Mouse (Mus musculus) MEL (cell line): ENCODE data around the gene Cfd. TPM values are rescaled to one million over a fixed set of nuclear protein-coding genes. Genes with fewer than 3 reads are reported as not detected.

ENCODE experiments used
- DNase-seq: peaks from one replicate; pipeline ENCODE4 v3.0.0; 2011; ENCODE audit warnings: low read depth, low spot score
- H3K27ac ChIP-seq: 2 replicates; pipeline ENCODE4 v1.5.1; 2012; ENCODE audit warnings: low read depth, mild to moderate bottlenecking, control low read depth, low read length, moderate library complexity; ENCODE audit not compliant: control insufficient read depth
- H3K27me3 ChIP-seq, 2 experiments: fragments of 150-350 bp in 1 of 2; sonication (generic) in 1 of 2; 2 replicates each; pipeline ENCODE4 v1.6.1; 2012; ENCODE audit warnings: low read length in 2 of 2, mild to moderate bottlenecking in 2 of 2, improper control_type of control experiment in 1 of 2, moderate library complexity in 1 of 2; ENCODE audit not compliant: insufficient read depth in 2 of 2, control insufficient read depth in 1 of 2
- H3K36me3 ChIP-seq, 2 experiments: 2 replicates each; pipeline ENCODE4 v1.6.1; 2012 to 2014; ENCODE audit warnings: low read length in 2 of 2, improper control_type of control experiment in 1 of 2, inconsistent platforms in 1 of 2, mild to moderate bottlenecking in 1 of 2; ENCODE audit not compliant: insufficient read depth in 2 of 2, control insufficient read depth in 1 of 2
- H3K4me1 ChIP-seq, 2 experiments: fragments of 150-350 bp in 1 of 2; sonication (generic) in 1 of 2; 2 replicates each; pipeline ENCODE4 v1.6.1; 2012; ENCODE audit warnings: low read length in 2 of 2, improper control_type of control experiment in 1 of 2, mild to moderate bottlenecking in 1 of 2; ENCODE audit not compliant: insufficient read depth in 2 of 2, control insufficient read depth in 1 of 2
- H3K4me3 ChIP-seq, 2 experiments: fragments of 150-350 bp in 1 of 2; sonication (generic) in 1 of 2; 2 replicates each; pipeline ENCODE4 v1.5.1; 2012; ENCODE audit warnings: low read depth in 2 of 2, low read length in 2 of 2, mild to moderate bottlenecking in 2 of 2, moderate library complexity in 2 of 2, control low read depth in 1 of 2, improper control_type of control experiment in 1 of 2; ENCODE audit not compliant: control insufficient read depth in 1 of 2, insufficient read depth in 1 of 2
- H3K79me2 ChIP-seq: 2 replicates; pipeline ENCODE4 v1.6.1; 2012; ENCODE audit warnings: mild to moderate bottlenecking, low read length, moderate library complexity; ENCODE audit not compliant: control insufficient read depth, poor library complexity, insufficient read depth
- H3K9ac ChIP-seq: 2 replicates; pipeline ENCODE4 v1.6.1; 2012; ENCODE audit warnings: low read depth, mild to moderate bottlenecking, control low read depth, low read length, moderate library complexity; ENCODE audit not compliant: control insufficient read depth, poor library complexity, severe bottlenecking
- H3K9me3 ChIP-seq: fragments of 150-350 bp; sonication (generic); replicated peaks from 2 replicates; pipeline ENCODE4 v1.6.1; 2012; ENCODE audit warnings: mild to moderate bottlenecking, low read length, improper control_type of control experiment, moderate library complexity; ENCODE audit not compliant: insufficient read depth
- BHLHE40 ChIP-seq: IDR thresholded peaks from 2 replicates; pipeline ENCODE4 v1.6.1; 2012; ENCODE audit warnings: low read depth, mild to moderate bottlenecking, inconsistent platforms, low read length, improper control_type of control experiment, borderline replicate concordance
- CHD1 ChIP-seq: IDR thresholded peaks from 2 replicates; pipeline ENCODE4 v1.6.1; 2012; ENCODE audit warnings: low read depth, mild to moderate bottlenecking, inconsistent platforms, low read length, improper control_type of control experiment
- CHD2 ChIP-seq: IDR thresholded peaks from 2 replicates; pipeline ENCODE4 v1.6.1; 2011; ENCODE audit warnings: low read length, improper control_type of control experiment
- CTCF ChIP-seq, 3 experiments: IDR thresholded peaks in 2 of 3; conservative IDR thresholded peaks in 1 of 3; 2 replicates each; pipeline ENCODE4 v1.5.1; 2011 to 2012; ENCODE audit warnings: low read length in 3 of 3, low read depth in 2 of 3, mild to moderate bottlenecking in 2 of 3, improper control_type of control experiment in 1 of 3, inconsistent platforms in 1 of 3, mixed read lengths in 1 of 3, moderate library complexity in 1 of 3; ENCODE audit not compliant: control insufficient read depth in 1 of 3, insufficient read depth in 1 of 3, poor library complexity in 1 of 3, severe bottlenecking in 1 of 3
- ELF1 ChIP-seq: IDR thresholded peaks from 2 replicates; pipeline ENCODE4 v1.6.1; 2014; ENCODE audit warnings: low read depth, mild to moderate bottlenecking, inconsistent platforms, low read length, improper control_type of control experiment, moderate library complexity
- EP300 ChIP-seq, 2 experiments: IDR thresholded peaks; 2 replicates each; pipeline ENCODE4 v1.6.1; 2011; ENCODE audit warnings: improper control_type of control experiment in 2 of 2, low read length in 2 of 2, low read depth in 1 of 2, mild to moderate bottlenecking in 1 of 2
- ETS1 ChIP-seq: IDR thresholded peaks from 2 replicates; pipeline ENCODE4 v1.6.1; 2012; ENCODE audit warnings: low read depth, mild to moderate bottlenecking, inconsistent platforms, low read length, improper control_type of control experiment, moderate library complexity
- GABPA ChIP-seq: IDR thresholded peaks from 2 replicates; pipeline ENCODE4 v1.6.1; 2012; ENCODE audit warnings: low read depth, mild to moderate bottlenecking, inconsistent platforms, low read length, improper control_type of control experiment, moderate library complexity
- HCFC1 ChIP-seq: IDR thresholded peaks from 2 replicates; pipeline ENCODE4 v1.6.1; 2012; ENCODE audit warnings: low read depth, mild to moderate bottlenecking, inconsistent platforms, low read length, improper control_type of control experiment, moderate library complexity
- KAT2A ChIP-seq: conservative IDR thresholded peaks from 2 replicates; pipeline ENCODE4 v1.6.1; 2012; ENCODE audit warnings: low read depth, low read length, improper control_type of control experiment, inconsistent platforms
- MAFK ChIP-seq: IDR thresholded peaks from 2 replicates; pipeline ENCODE4 v1.6.1; 2011; ENCODE audit warnings: low read depth, mild to moderate bottlenecking, low read length, improper control_type of control experiment, borderline replicate concordance
- MAX ChIP-seq: IDR thresholded peaks from 2 replicates; pipeline ENCODE4 v1.6.1; 2011; ENCODE audit warnings: low read length, improper control_type of control experiment
- MAZ ChIP-seq: IDR thresholded peaks from 2 replicates; pipeline ENCODE4 v1.6.1; 2012; ENCODE audit warnings: low read depth, mild to moderate bottlenecking, inconsistent platforms, low read length, improper control_type of control experiment
- MXI1 ChIP-seq: IDR thresholded peaks from 2 replicates; pipeline ENCODE4 v1.6.1; 2011; ENCODE audit warnings: mild to moderate bottlenecking, low read depth, low read length, improper control_type of control experiment
- MYB ChIP-seq: IDR thresholded peaks from 2 replicates; pipeline ENCODE4 v1.6.1; 2011; ENCODE audit warnings: mild to moderate bottlenecking, low read depth, low read length, improper control_type of control experiment
- NELFE ChIP-seq: IDR thresholded peaks from 2 replicates; pipeline ENCODE4 v1.6.1; 2011; ENCODE audit warnings: low read depth, low read length, improper control_type of control experiment
- POLR2A ChIP-seq, 2 experiments: IDR thresholded peaks; 2 replicates each; pipeline ENCODE4 v1.6.1; 2011 to 2012; ENCODE audit warnings: low read length in 2 of 2, mild to moderate bottlenecking in 2 of 2, control low read depth in 1 of 2, improper control_type of control experiment in 1 of 2, low read depth in 1 of 2, moderate library complexity in 1 of 2; ENCODE audit not compliant: control insufficient read depth in 1 of 2, insufficient read depth in 1 of 2, poor library complexity in 1 of 2
- POLR2AphosphoS2 ChIP-seq: IDR thresholded peaks from 2 replicates; pipeline ENCODE4 v1.6.1; 2011; ENCODE audit warnings: low read length, improper control_type of control experiment
- POLR2AphosphoS5 ChIP-seq: IDR thresholded peaks from 2 replicates; pipeline ENCODE4 v1.6.1; 2012; ENCODE audit warnings: low read depth, borderline replicate concordance, mild to moderate bottlenecking, inconsistent platforms, low read length, moderate library complexity, mixed read lengths
- RCOR1 ChIP-seq: IDR thresholded peaks from 2 replicates; pipeline ENCODE4 v1.6.1; 2012; ENCODE audit warnings: low read depth, mild to moderate bottlenecking, inconsistent platforms, low read length, improper control_type of control experiment
- SIN3A ChIP-seq: IDR thresholded peaks from 2 replicates; pipeline ENCODE4 v1.6.1; 2012; ENCODE audit warnings: low read length, improper control_type of control experiment, inconsistent platforms
- SMC3 ChIP-seq: IDR thresholded peaks from 2 replicates; pipeline ENCODE4 v1.6.1; 2011; ENCODE audit warnings: low read depth, low read length, improper control_type of control experiment
- TAL1 ChIP-seq: IDR thresholded peaks from 2 replicates; pipeline ENCODE4 v1.6.1; 2012; ENCODE audit warnings: mild to moderate bottlenecking, inconsistent platforms, low read length, moderate library complexity, mixed read lengths
- TBP ChIP-seq: IDR thresholded peaks from 2 replicates; pipeline ENCODE4 v1.8.0; 2011; ENCODE audit warnings: low read depth, low read length, improper control_type of control experiment
- TCF12 ChIP-seq: IDR thresholded peaks from 2 replicates; pipeline ENCODE4 v1.6.1; 2014; ENCODE audit warnings: low read depth, mild to moderate bottlenecking, inconsistent platforms, low read length, improper control_type of control experiment, moderate library complexity
- UBTF ChIP-seq: IDR thresholded peaks from 2 replicates; pipeline ENCODE4 v1.6.1; 2012; ENCODE audit warnings: low read depth, mild to moderate bottlenecking, inconsistent platforms, low read length, improper control_type of control experiment, moderate library complexity, borderline replicate concordance; ENCODE audit not compliant: insufficient read depth
- USF1 ChIP-seq: IDR thresholded peaks from 2 replicates; pipeline ENCODE4 v1.6.1; 2014; ENCODE audit warnings: low read depth, mild to moderate bottlenecking, inconsistent platforms, low read length, improper control_type of control experiment, moderate library complexity
- USF2 ChIP-seq, 2 experiments: IDR thresholded peaks; 2 replicates each; pipeline ENCODE4 v1.6.1; 2011 to 2012; ENCODE audit warnings: improper control_type of control experiment in 2 of 2, low read length in 2 of 2, borderline replicate concordance in 1 of 2, inconsistent platforms in 1 of 2, low read depth in 1 of 2, mild to moderate bottlenecking in 1 of 2; ENCODE audit not compliant: insufficient read depth in 1 of 2
- ZKSCAN1 ChIP-seq: IDR thresholded peaks from 2 replicates; pipeline ENCODE4 v1.6.1; 2012; ENCODE audit warnings: low read depth, mild to moderate bottlenecking, inconsistent platforms, low read length, improper control_type of control experiment, moderate library complexity
- ZMIZ1 ChIP-seq: IDR thresholded peaks from 2 replicates; pipeline ENCODE4 v1.6.1; 2012; ENCODE audit warnings: low read depth, mild to moderate bottlenecking, inconsistent platforms, low read length, improper control_type of control experiment, moderate library complexity
- ZNF384 ChIP-seq: IDR thresholded peaks from 2 replicates; pipeline ENCODE4 v1.6.1; 2012; ENCODE audit warnings: low read depth, mild to moderate bottlenecking, inconsistent platforms, low read length, improper control_type of control experiment
- polyA plus RNA-seq, 2 experiments: library from polyadenylated mRNA; stranded (reverse) in 1 of 2; unstranded in 1 of 2; fragments of >175 nt in 1 of 2; fragments of >200 nt in 1 of 2; gene quantifications; 2 replicates each; pipeline versions ENCODE4 v1.2.1 to v1.2.4; 2012; ENCODE audit warnings: low replicate concordance in 2 of 2, low read depth in 1 of 2; ENCODE audit not compliant: insufficient read length in 2 of 2, insufficient read depth in 1 of 2, missing spikeins in 1 of 2
- total RNA-seq: library from RNA; depleted of rRNA; stranded (reverse); fragments of 300-350 nt; gene quantifications from 2 replicates; pipeline ENCODE4 v1.2.3, GENCODE M21; 2012

The Cfd gene
- total and polyA plus RNA-seq, 3 experiments: 0.21 TPM; not detected in 2

DNA sequence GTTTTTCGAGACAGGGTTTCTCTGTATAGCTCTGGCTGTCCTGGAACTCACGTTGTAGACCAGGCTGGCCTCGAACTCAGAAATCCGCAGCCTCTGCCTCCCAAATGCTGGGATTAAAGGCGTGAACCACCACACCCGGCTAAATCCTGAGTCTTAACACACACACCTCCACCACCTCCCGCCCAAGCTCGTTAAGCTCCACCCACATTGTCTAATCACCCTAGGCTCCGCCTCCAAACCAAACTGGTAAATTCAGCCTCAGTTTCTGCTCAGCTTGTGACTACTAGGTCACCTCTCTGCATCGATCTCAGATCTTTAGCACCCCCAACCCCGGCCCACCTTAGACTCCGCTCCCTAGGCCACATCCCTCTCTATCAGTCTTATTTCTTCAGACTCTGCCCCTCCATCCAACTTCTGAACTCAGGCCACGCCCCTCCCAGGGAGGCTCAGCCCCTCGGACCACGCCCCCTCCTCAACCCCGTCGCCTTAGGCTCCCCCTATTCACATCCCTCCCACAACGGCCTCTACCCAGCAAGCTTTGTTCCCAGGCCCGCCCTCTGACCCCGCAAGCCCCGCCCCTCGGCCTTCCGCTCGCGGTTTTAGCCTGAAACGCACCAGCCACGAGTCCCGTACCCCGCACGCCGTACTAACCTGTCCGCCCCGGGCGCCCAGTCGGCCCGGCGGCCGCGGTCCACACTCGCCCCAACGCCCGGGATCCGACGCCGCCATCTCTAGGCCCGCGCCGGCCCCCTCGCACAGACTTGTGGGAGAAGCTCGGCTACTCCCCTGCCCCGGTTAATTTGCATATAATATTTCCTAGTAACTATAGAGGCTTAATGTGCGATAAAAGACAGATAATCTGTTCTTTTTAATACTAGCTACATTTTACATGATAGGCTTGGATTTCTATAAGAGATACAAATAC, 17.8 kb downstream of the Cfd start, which contains the start of gene Med16:
Gene Med16 (minus strand): TSS at position 757 of the 925 bp plus-strand sequence.
- Histone ChIP-seq H3K27ac (peak within 1 kb of the TSS; percentile 91), H3K4me1 (peaks cover 0 to 5% of the 10 kb centered on the region in 2 experiments; a peak in 2 of 4 replicates), H3K4me3 (peak within 1 kb of the TSS; percentile 73 to 85), H3K9me3 (no peaks in the 10 kb centered on the region), H3K27me3 (no peaks in the 10 kb centered on the region), H3K9ac (peak within 1 kb of the TSS; percentile 96), H3K79me2 (no peaks in the 10 kb centered on the region; the same call in 1 of the 2 replicates), H3K36me3 (no peaks in the 10 kb centered on the region; a peak in 1 of 4 replicates)
- DNase-seq: peak; percentile 98
- 0 out of 4 replicates have a peak, but pooled peaks of 1 of the 2 experiments have one; percentile 7 for TF ChIP-seq EP300 (IDR thresholded peaks at IDR 0.05; ENCODE audit: low read depth in 1 of 2, low read length in 2 of 2)
- TF ChIP-seq MXI1: peak; percentile 47; the same call in 1 of the 2 replicates
- 0 out of 2 replicates have a peak, but pooled peaks have one; percentile 43 for TF ChIP-seq ETS1
- no peak for TF ChIP-seq CTCF (IDR thresholded peaks at IDR 0.05 in 2 of 3, conservative IDR thresholded peaks at IDR 0.05 in 1 of 3; ENCODE audit: control insufficient read depth in 1 of 3, insufficient read depth in 1 of 3, low read depth in 2 of 3, low read length in 3 of 3, poor library complexity in 1 of 3, severe bottlenecking in 1 of 3)
- TF ChIP-seq MAFK: no peak
- no peak for TF ChIP-seq ZKSCAN1
- peak; percentile 91 for TF ChIP-seq TBP
- TF ChIP-seq NELFE: peak; percentile 53; the same call in 1 of the 2 replicates
- TF ChIP-seq ELF1: no peak; the same call in 1 of the 2 replicates
- TF ChIP-seq MAZ: 0 out of 2 replicates have a peak, but pooled peaks have one; percentile 31
- TF ChIP-seq UBTF: no peak
- TF ChIP-seq POLR2AphosphoS5: no peak
- no peak for TF ChIP-seq ZMIZ1
- no peak; the same call in 1 of the 2 replicates for TF ChIP-seq ZNF384
- TF ChIP-seq POLR2AphosphoS2: no peak
- no peak for TF ChIP-seq USF2 (IDR thresholded peaks at IDR 0.05; ENCODE audit: borderline replicate concordance in 1 of 2, insufficient read depth in 1 of 2, low read depth in 1 of 2, low read length in 2 of 2)
- no peak for TF ChIP-seq CHD2
- no peak for TF ChIP-seq TAL1
- no peak for TF ChIP-seq BHLHE40
- no peak for TF ChIP-seq GABPA
- no peak for TF ChIP-seq SMC3
- TF ChIP-seq CHD1: no peak
- TF ChIP-seq MAX: no peak
- TF ChIP-seq HCFC1: peak; percentile 81
- peak; percentile 55 to 78; a peak in 3 of 4 replicates for TF ChIP-seq POLR2A (IDR thresholded peaks at IDR 0.05; ENCODE audit: control insufficient read depth in 1 of 2, insufficient read depth in 1 of 2, low read depth in 1 of 2, low read length in 2 of 2, poor library complexity in 1 of 2)
- 0 out of 2 replicates have a peak, but pooled peaks have one; percentile 60 for TF ChIP-seq MYB
- no peak for TF ChIP-seq RCOR1
- peak; percentile 9; the same call in 1 of the 2 replicates for TF ChIP-seq TCF12
- TF ChIP-seq USF1: no peak
- TF ChIP-seq KAT2A: peak; percentile 55; the same call in 1 of the 2 replicates
- peak; percentile 81 for TF ChIP-seq SIN3A
